Mouse (Mus musculus): ENCODE measurements around the gene Epha10. TPM values are rescaled to one million over a fixed set of nuclear protein-coding genes. Genes with fewer than 3 reads are reported as not detected.

The Epha10 gene
- polyA plus RNA-seq, 1 experiment from 2014 or later, result 0.56 TPM

Other genes starting within 250 kb of the Epha10 start
- gene Pou3f1, start 224.1 kb upstream of the Epha10 start, polyA plus RNA-seq (2014; fragmentation: Nextera tagmentation; extraction: Ambion mirVana), result 0.10 and 0.42 TPM in 2 replicates
- gene Utp11, start 187.3 kb upstream of the Epha10 start, polyA plus RNA-seq (2014; fragmentation: Nextera tagmentation; extraction: Ambion mirVana), result 73.9 and 74.2 TPM in 2 replicates
- gene Fhl3, start 180.2 kb upstream of the Epha10 start, polyA plus RNA-seq (2014; fragmentation: Nextera tagmentation; extraction: Ambion mirVana), result 19.5 and 20.4 TPM in 2 replicates
- gene Sf3a3, start 166.1 kb upstream of the Epha10 start, polyA plus RNA-seq (2014; fragmentation: Nextera tagmentation; extraction: Ambion mirVana), result 145 and 150 TPM in 2 replicates
- 27.4 and 31.1 TPM in 2 replicates for gene Inpp5b, start 139.0 kb upstream of the Epha10 start, polyA plus RNA-seq (2014; fragmentation: Nextera tagmentation; extraction: Ambion mirVana)
- gene Mtf1, start 78.8 kb upstream of the Epha10 start, polyA plus RNA-seq (2014; fragmentation: Nextera tagmentation; extraction: Ambion mirVana), result 12.9 and 14.1 TPM in 2 replicates
- 31.6 and 39.6 TPM in 2 replicates for gene Yrdc, start 30.2 kb upstream of the Epha10 start, polyA plus RNA-seq (2014; fragmentation: Nextera tagmentation; extraction: Ambion mirVana)
- 60.1 and 69.1 TPM in 2 replicates for gene 1110065P20Rik, start 29.7 kb upstream of the Epha10 start, polyA plus RNA-seq (2014; fragmentation: Nextera tagmentation; extraction: Ambion mirVana)
- 1.6 and 1.7 TPM in 2 replicates for gene Maneal, start 18.7 kb upstream of the Epha10 start, polyA plus RNA-seq (2014; fragmentation: Nextera tagmentation; extraction: Ambion mirVana)
- gene 9930104L06Rik, start 56.1 kb downstream of the Epha10 start, polyA plus RNA-seq (2014; fragmentation: Nextera tagmentation; extraction: Ambion mirVana), result 5.0 and 6.0 TPM in 2 replicates
- gene Cdca8, start 58.4 kb downstream of the Epha10 start, polyA plus RNA-seq (2014; fragmentation: Nextera tagmentation; extraction: Ambion mirVana), result 121 and 125 TPM in 2 replicates
- 18.3 and 20.9 TPM in 2 replicates for gene Rspo1, start 105.5 kb downstream of the Epha10 start, polyA plus RNA-seq (2014; fragmentation: Nextera tagmentation; extraction: Ambion mirVana)
- gene Gnl2, start 135.7 kb downstream of the Epha10 start, polyA plus RNA-seq (2014; fragmentation: Nextera tagmentation; extraction: Ambion mirVana), result 84.6 and 86.0 TPM in 2 replicates
- 0.11 and 0.22 TPM in 2 replicates for gene Dnali1, start 184.8 kb downstream of the Epha10 start, polyA plus RNA-seq (2014; fragmentation: Nextera tagmentation; extraction: Ambion mirVana)
- 27.7 and 30.1 TPM in 2 replicates for gene Snip1, start 185.8 kb downstream of the Epha10 start, polyA plus RNA-seq (2014; fragmentation: Nextera tagmentation; extraction: Ambion mirVana)
- 69.2 and 71.1 TPM in 2 replicates for gene Meaf6, start 204.2 kb downstream of the Epha10 start, polyA plus RNA-seq (2014; fragmentation: Nextera tagmentation; extraction: Ambion mirVana)
- gene Zc3h12a, start 246.9 kb downstream of the Epha10 start, polyA plus RNA-seq (2014; fragmentation: Nextera tagmentation; extraction: Ambion mirVana), result 1.1 and 1.2 TPM in 2 replicates

Data from stomach, embryonic 14.5 days (tissue).